Mouse (Mus musculus) cerebellum, adult 2 months (tissue): ENCODE data around the gene Frem2. TPM values are rescaled to one million over a fixed set of nuclear protein-coding genes. Genes with fewer than 3 reads are reported as not detected.

ENCODE experiments used
- DNase-seq, 2 experiments: peaks; one replicate each; pipeline ENCODE4 v3.0.0; 2021
- H3K27ac ChIP-seq: fragments of 200-500 bp; 2 replicates; pipeline ENCODE4 v1.5.1; 2012; ENCODE audit warnings: low read length, control low read depth, inconsistent platforms; ENCODE audit not compliant: insufficient read depth
- H3K27me3 ChIP-seq: fragments of 200-500 bp; 2 replicates; pipeline ENCODE4 v1.6.1; 2012; ENCODE audit warnings: inconsistent platforms, mild to moderate bottlenecking, low read length, moderate library complexity; ENCODE audit not compliant: control insufficient read depth, insufficient read depth
- H3K4me1 ChIP-seq: fragments of 200-500 bp; 2 replicates; pipeline ENCODE4 v1.6.1; 2011; ENCODE audit warnings: low read length; ENCODE audit not compliant: control insufficient read depth, insufficient read depth
- H3K4me3 ChIP-seq: fragments of 200-500 bp; replicated peaks from 2 replicates; pipeline ENCODE3; 2011; ENCODE audit warnings: mild to moderate bottlenecking, low read depth, low read length, control low read depth; ENCODE audit not compliant: insufficient read depth
- CTCF ChIP-seq: fragments of 200-500 bp; IDR thresholded peaks from 2 replicates; pipeline ENCODE4 v1.5.1; 2011; ENCODE audit warnings: low read depth, mild to moderate bottlenecking, control low read depth, low read length, moderate library complexity, borderline replicate concordance; ENCODE audit not compliant: insufficient read depth
- POLR2A ChIP-seq: fragments of 200-500 bp; IDR thresholded peaks from 2 replicates; pipeline ENCODE4 v1.6.1; 2011; ENCODE audit warnings: low read length, control low read depth, borderline replicate concordance; ENCODE audit not compliant: insufficient read depth
- WGBS: fragments of 180-500 bp; shearing (Covaris S2); methylation state at CpG from one replicate; pipeline ENCODE4 v1.1.7; 2018; 5-methylcytosine and 5-hydroxymethylcytosine counted together
- polyA plus RNA-seq: library from polyadenylated mRNA; depleted of rRNA; stranded (reverse); fragments of >200 nt; gene quantifications from 2 replicates; pipeline ENCODE4 v1.2.3, GENCODE M21; 2012; rRNA removed

Frem2 gene
- 1.00 and 1.3 TPM in 2 replicates for polyA plus RNA-seq

- peak within 1 kb of the TSS; percentile 58 for H3K4me3 ChIP-seq
- H3K27me3 ChIP-seq = no peaks in the 10 kb centered on the region
- under 1% methylated on average over 34 of the region's 34 CpGs for WGBS
- peak; percentile 28 to 30 for DNase-seq
- no peak within 1 kb of the TSS for H3K27ac ChIP-seq
- TF ChIP-seq CTCF = no peak
- no peak for TF ChIP-seq POLR2A
- H3K4me1 ChIP-seq = no peaks in the 10 kb centered on the region
Measured at GRCm38 (mm10) chr3:53656878-53657561, at the start of gene Frem2. TSS of gene Frem2 (minus strand) at chr3:53657355.

- no peak overlapping the region for H3K4me3 ChIP-seq
- H3K4me1 ChIP-seq = peaks cover 9% of the 10 kb centered on the region; the same call in 1 of the 2 replicates
- 33% methylated on average over 6 of the region's 6 CpGs for WGBS
- TF ChIP-seq CTCF = no peak
- no peak for TF ChIP-seq POLR2A
- no peaks in the 10 kb centered on the region for H3K27me3 ChIP-seq
- DNase-seq = peak in 1 of 2 experiments; percentile 10
- H3K27ac ChIP-seq = no peak overlapping the region
Measured at GRCm38 (mm10) chr3:53705992-53706495, 48.9 kb upstream of the Frem2 start.

- no peak overlapping the region for H3K27ac ChIP-seq
- WGBS = 15% methylated on average over 8 of the region's 8 CpGs
- H3K4me3 ChIP-seq = no peak overlapping the region
- peak; percentile 67 to 77 for DNase-seq
- H3K27me3 ChIP-seq = no peaks in the 10 kb centered on the region
- TF ChIP-seq POLR2A (no peak), CTCF (no peak)
- H3K4me1 ChIP-seq = peaks cover 9% of the 10 kb centered on the region; the same call in 1 of the 2 replicates
Measured at GRCm38 (mm10) chr3:53703126-53703505, 46.0 kb upstream of the Frem2 start.

GRCm38 (mm10) chr3:53702421-53703125 is 45.4 kb upstream of the Frem2 start:
- no peak overlapping the region for H3K27ac ChIP-seq
- TF ChIP-seq POLR2A = no peak
- TF ChIP-seq CTCF = no peak
- DNase-seq = no peak
- H3K4me3 ChIP-seq = no peak overlapping the region
- H3K27me3 ChIP-seq = no peaks in the 10 kb centered on the region
- WGBS = 58% methylated on average over 9 of the region's 9 CpGs
- H3K4me1 ChIP-seq = peaks cover 9% of the 10 kb centered on the region; the same call in 1 of the 2 replicates

GRCm38 (mm10) chr3:53701940-53702339 is 44.8 kb upstream of the Frem2 start:
- Histone ChIP-seq H3K27ac (no peak overlapping the region), H3K27me3 (no peaks in the 10 kb centered on the region), H3K4me1 (peaks cover 9% of the 10 kb centered on the region; the same call in 1 of the 2 replicates), H3K4me3 (no peak overlapping the region)
- no peak for DNase-seq
- 95% methylated on average over 1 of the region's 1 CpGs for WGBS
- TF ChIP-seq CTCF (no peak), POLR2A (no peak)

- H3K4me3 ChIP-seq = no peak overlapping the region
- no peaks in the 10 kb centered on the region for H3K27me3 ChIP-seq
- DNase-seq = no peak
- H3K4me1 ChIP-seq = no peaks in the 10 kb centered on the region
- 91% methylated on average over 6 of the region's 6 CpGs for WGBS
- no peak overlapping the region for H3K27ac ChIP-seq
- TF ChIP-seq POLR2A = no peak
- TF ChIP-seq CTCF = no peak
Measured at GRCm38 (mm10) chr3:53687776-53688175, 30.6 kb upstream of the Frem2 start.

GRCm38 (mm10) chr3:53682244-53682643 is 25.1 kb upstream of the Frem2 start:
- WGBS = 92% methylated on average over 2 of the region's 2 CpGs
- no peak overlapping the region for H3K27ac ChIP-seq

More at GRCm38 (mm10) chr3:53682244-53682643, 25.1 kb upstream of the Frem2 start:
- no peak overlapping the region for H3K4me3 ChIP-seq
- TF ChIP-seq POLR2A (no peak), CTCF (no peak)
- H3K4me1 ChIP-seq = no peaks in the 10 kb centered on the region
- H3K27me3 ChIP-seq = no peaks in the 10 kb centered on the region
- DNase-seq = no peak
